Mouse (Mus musculus) liver, embryonic 16.5 days (tissue): ENCODE results near the gene Gm49450. TPM values are rescaled to one million over a fixed set of nuclear protein-coding genes. Genes with fewer than 3 reads are reported as not detected.

Source experiments
- ATAC-seq: fragments of 200-750 bp; cut with Nextera tagmentation; 2 replicates; pipeline ENCODE4 v1.8.0; 2017; ENCODE audit warnings: low read depth, mild to moderate bottlenecking, moderate number of reproducible peaks, moderate library complexity
- H3K27ac ChIP-seq: fragments of 300-500 bp; sonication (generic); 2 replicates; pipeline ENCODE4 v1.5.1; 2014; ENCODE audit warnings: mild to moderate bottlenecking, low read length
- H3K27me3 ChIP-seq: fragments of 300-500 bp; sonication (generic); 2 replicates; pipeline ENCODE4 v1.6.1; 2014; ENCODE audit warnings: low read depth, low read length, mixed read lengths; ENCODE audit not compliant: control insufficient read depth, insufficient read depth
- H3K36me3 ChIP-seq: fragments of 300-500 bp; sonication (generic); 2 replicates; pipeline ENCODE4 v1.6.1; 2014; ENCODE audit warnings: mild to moderate bottlenecking; ENCODE audit not compliant: control insufficient read depth, insufficient read depth
- H3K4me1 ChIP-seq: fragments of 300-500 bp; sonication (generic); 2 replicates; pipeline ENCODE4 v1.6.1; 2014; ENCODE audit warnings: low read depth, low read length, mixed read lengths; ENCODE audit not compliant: control insufficient read depth
- H3K4me2 ChIP-seq: fragments of 300-500 bp; sonication (generic); 2 replicates; pipeline ENCODE4 v1.6.1; 2014; ENCODE audit warnings: low read depth, low read length, mixed read lengths
- H3K4me3 ChIP-seq: fragments of 300-500 bp; sonication (generic); 2 replicates; pipeline ENCODE4 v1.5.1; 2014; ENCODE audit warnings: low read depth, mild to moderate bottlenecking, low read length
- H3K9ac ChIP-seq: fragments of 300-500 bp; sonication (generic); 2 replicates; pipeline ENCODE4 v1.6.1; 2014; ENCODE audit warnings: low read depth, low read length
- H3K9me3 ChIP-seq: fragments of 300-500 bp; sonication (generic); replicated peaks from 2 replicates; pipeline ENCODE4 v1.6.1; 2016; ENCODE audit warnings: low read length; ENCODE audit not compliant: control insufficient read depth
- WGBS: fragments of 180-500 bp; shearing (Covaris S2); extraction: QIAGEN DNeasy Blood & Tissue Kit; methylation state at CpG from one replicate; pipeline ENCODE4 v1.1.7; 2014; ENCODE audit not compliant: insufficient replicate concordance; 5-methylcytosine and 5-hydroxymethylcytosine counted together
- polyA plus RNA-seq: library from polyadenylated mRNA; unstranded; fragments of >200 nt; fragmentation: Nextera tagmentation; extraction: Ambion mirVana; gene quantifications from 2 replicates; pipeline ENCODE4 v1.2.1, GENCODE M21; 2015

The Gm49450 gene
- polyA plus RNA-seq, 1 experiment from 2014 or later = not detected

GRCm38 (mm10) chr15:98948857-98949606, 4.3 kb downstream of the Gm49450 start:
- Histone ChIP-seq H3K9me3 (no peaks in the 10 kb centered on the region), H3K27me3 (peaks cover 10% of the 10 kb centered on the region), H3K4me1 (peaks cover 10% of the 10 kb centered on the region), H3K27ac (no peak overlapping the region), H3K4me2 (no peak overlapping the region), H3K36me3 (no peaks in the 10 kb centered on the region), H3K9ac (no peak overlapping the region), H3K4me3 (no peak overlapping the region)
- WGBS = 79% methylated on average over 6 of the region's 6 CpGs
- ATAC-seq = no peak

GRCm38 (mm10) chr15:98948382-98948781, 5.0 kb downstream of the Gm49450 start:
- no peak overlapping the region for H3K4me3 ChIP-seq

GRCm38 (mm10) chr15:98947884-98948283, 5.5 kb downstream of the Gm49450 start:
- Histone ChIP-seq H3K27ac (no peak overlapping the region), H3K4me1 (peaks cover 3% of the 10 kb centered on the region), H3K36me3 (no peaks in the 10 kb centered on the region), H3K4me3 (no peak overlapping the region), H3K27me3 (peaks cover 3% of the 10 kb centered on the region; the same call in 1 of the 2 replicates), H3K4me2 (no peak overlapping the region), H3K9ac (no peak overlapping the region), H3K9me3 (no peaks in the 10 kb centered on the region)
- WGBS = 61% methylated on average over 3 of the region's 3 CpGs
- no peak for ATAC-seq

More at GRCm38 (mm10) chr15:98948382-98948781, 5.0 kb downstream of the Gm49450 start:
- no peak overlapping the region for H3K27ac ChIP-seq
- no peak overlapping the region for H3K9ac ChIP-seq
- no peaks in the 10 kb centered on the region for H3K9me3 ChIP-seq
- H3K4me1 ChIP-seq = peaks cover 8% of the 10 kb centered on the region
- peaks cover 6% of the 10 kb centered on the region for H3K27me3 ChIP-seq
- no peaks in the 10 kb centered on the region for H3K36me3 ChIP-seq
- H3K4me2 ChIP-seq = no peak overlapping the region
- ATAC-seq = no peak

GRCm38 (mm10) chr15:98943133-98943532, 10.2 kb downstream of the Gm49450 start:
- no peak overlapping the region for H3K27ac ChIP-seq
- no peak for ATAC-seq
- no peak overlapping the region for H3K4me2 ChIP-seq
- no peak overlapping the region for H3K9ac ChIP-seq
- H3K36me3 ChIP-seq = no peaks in the 10 kb centered on the region
- H3K4me1 ChIP-seq = no peaks in the 10 kb centered on the region; the same call in 1 of the 2 replicates
- 74% methylated on average over 4 of the region's 4 CpGs for WGBS
- H3K4me3 ChIP-seq = no peak overlapping the region
- no peaks in the 10 kb centered on the region for H3K9me3 ChIP-seq
- no peaks in the 10 kb centered on the region for H3K27me3 ChIP-seq

- H3K4me2 ChIP-seq = no peak overlapping the region
- H3K9ac ChIP-seq = no peak overlapping the region
- no peak for ATAC-seq
- H3K4me1 ChIP-seq = no peaks in the 10 kb centered on the region; the same call in 1 of the 2 replicates
- no peak overlapping the region for H3K4me3 ChIP-seq
- H3K27me3 ChIP-seq = no peaks in the 10 kb centered on the region
- H3K36me3 ChIP-seq = no peaks in the 10 kb centered on the region
- 69% methylated on average over 4 of the region's 4 CpGs for WGBS
- H3K27ac ChIP-seq = no peak overlapping the region
- no peaks in the 10 kb centered on the region for H3K9me3 ChIP-seq
These were observed 11.3 kb downstream of the Gm49450 start for GRCm38 (mm10) chr15:98942081-98942480.

GRCm38 (mm10) chr15:98941539-98941938, 11.8 kb downstream of the Gm49450 start:
- no peaks in the 10 kb centered on the region for H3K36me3 ChIP-seq
- no peak overlapping the region for H3K4me3 ChIP-seq
- no peak overlapping the region for H3K9ac ChIP-seq
- ATAC-seq = no peak
- H3K27me3 ChIP-seq = no peaks in the 10 kb centered on the region
- 69% methylated on average over 2 of the region's 2 CpGs for WGBS
- no peaks in the 10 kb centered on the region; the same call in 1 of the 2 replicates for H3K4me1 ChIP-seq
- no peaks in the 10 kb centered on the region for H3K9me3 ChIP-seq
- no peak overlapping the region for H3K4me2 ChIP-seq
- H3K27ac ChIP-seq = no peak overlapping the region

GRCm38 (mm10) chr15:98940816-98941215, 12.5 kb downstream of the Gm49450 start:
- H3K27me3 ChIP-seq = no peaks in the 10 kb centered on the region
- H3K4me1 ChIP-seq = peaks cover 2% of the 10 kb centered on the region
- H3K36me3 ChIP-seq = no peaks in the 10 kb centered on the region
- ATAC-seq = no peak
- H3K4me3 ChIP-seq = no peak overlapping the region
- H3K9ac ChIP-seq = no peak overlapping the region
- no peak overlapping the region for H3K4me2 ChIP-seq
- no peak overlapping the region for H3K27ac ChIP-seq
- 64% methylated on average over 10 of the region's 10 CpGs for WGBS
- no peaks in the 10 kb centered on the region for H3K9me3 ChIP-seq

GRCm38 (mm10) chr15:98934217-98934839, 19.0 kb downstream of the Gm49450 start, which contains the start of gene Tuba1b:
TSS of gene Tuba1b (minus strand) at chr15:98934565.
- Histone ChIP-seq H3K4me2 (peak within 1 kb of the TSS; percentile 86), H3K27me3 (no peaks in the 10 kb centered on the region), H3K9me3 (no peaks in the 10 kb centered on the region), H3K27ac (peak within 1 kb of the TSS; percentile 97), H3K9ac (peak within 1 kb of the TSS; percentile 93), H3K4me3 (peak within 1 kb of the TSS; percentile 76), H3K36me3 (peaks cover 8% of the 10 kb centered on the region), H3K4me1 (peaks cover 15% of the 10 kb centered on the region)
- 0% methylated on average over 52 of the region's 58 CpGs for WGBS
- ATAC-seq = peak; percentile 95

- WGBS = 0% methylated on average over 35 of the region's 35 CpGs
- Histone ChIP-seq H3K4me2 (peak overlapping the region; percentile 86), H3K36me3 (peaks cover 8% of the 10 kb centered on the region), H3K27me3 (no peaks in the 10 kb centered on the region), H3K4me1 (peaks cover 15% of the 10 kb centered on the region), H3K4me3 (peak overlapping the region; percentile 76), H3K27ac (peak overlapping the region; percentile 97), H3K9ac (peak overlapping the region; percentile 93), H3K9me3 (no peaks in the 10 kb centered on the region)
- peak; percentile 73 for ATAC-seq
These were observed 19.5 kb downstream of the Gm49450 start for GRCm38 (mm10) chr15:98933833-98934216.
